In the genomic region with DNA sequence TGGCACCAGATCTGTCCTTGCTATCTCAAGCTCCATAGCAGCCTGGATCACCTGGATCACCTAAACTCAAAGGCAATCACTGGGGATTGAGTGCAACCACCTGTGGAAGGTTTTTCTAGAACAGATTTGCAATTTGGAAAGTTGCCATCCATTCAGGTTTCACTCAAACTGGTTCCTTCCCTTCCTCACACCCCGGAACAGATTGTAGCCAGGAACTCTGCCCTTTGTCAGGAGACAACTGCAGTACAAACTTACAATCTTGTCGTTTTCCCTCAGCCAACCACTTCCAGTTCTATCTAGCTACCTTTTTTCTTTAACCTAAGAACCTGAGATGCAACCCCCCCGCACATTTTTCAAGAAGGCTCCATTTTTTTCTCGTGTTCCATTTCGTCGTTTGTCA, we compare ENCODE assay signal across 9 mouse cellular contexts. TPM values are rescaled to one million over a fixed set of nuclear protein-coding genes. Genes with fewer than 3 reads are reported as not detected.
A peak's percentile ranks its signal among the peaks of the same experiment; 100 is the strongest.
DNase-seq lines count a peak whose midpoint lies in the region; ATAC-seq and TF ChIP-seq lines count a peak whose summit lies in the region.
"Had no signal": no experiment of that assay in that cellular context is flagged by ENCODE, and none has a peak within 500 bp of the region (broad histone marks: within the 10 kb centered on the region; RNA-seq: fewer than 3 reads in every experiment).

No protein-coding gene starts in this region.

- H3K4me3 ChIP-seq in E14TG2a.4 (replicated peaks; ENCODE audit: low read length): peak overlapping the region; percentile 95
- H3K4me3 ChIP-seq in forebrain, embryonic 16.5 days (replicated peaks; ENCODE audit: low read length): peak overlapping the region; percentile 81
- H3K4me3 ChIP-seq in liver, embryonic 14.5 days (ENCODE audit: insufficient read depth in 1 of 2, low read depth in 2 of 2, low read length in 2 of 2): no peak overlapping the region

- no peak overlapping the region for H3K27ac ChIP-seq in forebrain, embryonic 16.5 days (ENCODE audit: low read length)
- no peak overlapping the region for H3K27ac ChIP-seq in liver, embryonic 14.5 days

- peak overlapping the region; percentile 73 for H3K4me2 ChIP-seq in forebrain, embryonic 16.5 days (ENCODE audit: low read length)
- H3K4me2 ChIP-seq in liver, embryonic 14.5 days (ENCODE audit: low read depth): peak overlapping the region; percentile 94

- intact Hi-C loops in heart, postnatal 14 days (cut with DNase I): loop anchor here (2.0 kb wide), 1 partner anchor 43 kb away; no protein-coding TSS in a partner anchor

- no peaks in the 10 kb centered on the region for H3K9me3 ChIP-seq in E14TG2a.4 (ENCODE audit: low read length)
- H3K9me3 ChIP-seq in forebrain, embryonic 16.5 days (ENCODE audit: control insufficient read depth, low read length): no peaks in the 10 kb centered on the region
- H3K9me3 ChIP-seq in liver, embryonic 14.5 days (ENCODE audit: control insufficient read depth, low read length): no peaks in the 10 kb centered on the region

- no peak for ATAC-seq in forebrain, embryonic 16.5 days
- ATAC-seq in liver, embryonic 14.5 days (ENCODE audit: insufficient read depth): no peak

- H3K9ac ChIP-seq in forebrain, embryonic 16.5 days (replicated peaks; ENCODE audit: low read depth, low read length): no peak overlapping the region
- H3K9ac ChIP-seq in liver, embryonic 14.5 days (replicated peaks): no peak overlapping the region

- H3K4me1 ChIP-seq in E14TG2a.4 (replicated peaks; ENCODE audit: low read depth, low read length): peaks cover 68% of the 10 kb centered on the region
- peaks cover 26% of the 10 kb centered on the region for H3K4me1 ChIP-seq in forebrain, embryonic 16.5 days (replicated peaks; ENCODE audit: control insufficient read depth, insufficient read depth, low read length)
- peaks cover 21% of the 10 kb centered on the region in 2 experiments for H3K4me1 ChIP-seq in liver, embryonic 14.5 days (replicated peaks; ENCODE audit: control insufficient read depth in 2 of 2, insufficient read depth in 2 of 2, low read length in 1 of 2)

- TF ChIP-seq CTCF in E14TG2a.4 (conservative IDR thresholded peaks at IDR 0.05; ENCODE audit: low read length): no peak
- no peak for TF ChIP-seq CTCF in liver, embryonic 14.5 days (IDR thresholded peaks at IDR 0.05; ENCODE audit: low read depth)

- no peaks in the 10 kb centered on the region for H3K27me3 ChIP-seq in E14TG2a.4 (ENCODE audit: insufficient read depth, low read length)
- no peaks in the 10 kb centered on the region for H3K27me3 ChIP-seq in forebrain, embryonic 16.5 days (replicated peaks; ENCODE audit: control insufficient read depth, insufficient read depth, low read length)
- H3K27me3 ChIP-seq in liver, embryonic 14.5 days (ENCODE audit: control insufficient read depth, insufficient read depth, low read length): no peaks in the 10 kb centered on the region

- DNase-seq in heart, adult 11 months: peak; percentile 90
- no peak for DNase-seq in heart, postnatal 14 days
- no peak for DNase-seq in liver, embryonic 14.5 days (ENCODE audit: low read depth in 3 of 3, low spot score in 3 of 3)
- no peak for DNase-seq in adrenal gland, adult 8-10 months
- DNase-seq in thymus, postnatal 10 days (ENCODE audit: low spot score in 2 of 2): no peak
- DNase-seq in thymus, adult 18-20 months: no peak

- TF ChIP-seq EP300 in liver, embryonic 14.5 days (IDR thresholded peaks at IDR 0.05; ENCODE audit: low read depth): no peak

- 28% methylated on average over 6 of the region's 6 CpGs for WGBS in forebrain, embryonic 16.5 days
- 46% methylated on average over 6 of the region's 6 CpGs for WGBS in liver, embryonic 14.5 days (ENCODE audit: insufficient replicate concordance)

- peaks cover 23% of the 10 kb centered on the region for H3K36me3 ChIP-seq in E14TG2a.4 (ENCODE audit: insufficient read depth, low read length)
- H3K36me3 ChIP-seq in forebrain, embryonic 16.5 days (ENCODE audit: control insufficient read depth, insufficient read depth): no peaks in the 10 kb centered on the region
- H3K36me3 ChIP-seq in liver, embryonic 14.5 days (replicated peaks; ENCODE audit: control insufficient read depth, insufficient read depth, low read depth): peaks cover 4% of the 10 kb centered on the region

RNA-seq across cellular contexts. Expression of a gene that starts 0.8 kb away (rescaled TPM):
- 10 to 100 TPM; 54.4 to 63.1 TPM for total RNA-seq in heart, postnatal 14 days (2021)
- polyA plus RNA-seq in forebrain, embryonic 16.5 days (2015; fragmentation: Nextera tagmentation; extraction: Ambion mirVana): 37.3 and 41.6 TPM in 2 replicates
- polyA plus RNA-seq in liver, embryonic 14.5 days (2012; rRNA removed): 19.9 and 24.5 TPM in 2 replicates
- polyA plus RNA-seq in liver, embryonic 14.5 days (2014; fragmentation: Nextera tagmentation; extraction: Ambion mirVana): 6.5 and 8.1 TPM in 2 replicates
- 100 to 1,000 TPM in 2 of 4 experiments, 10 to 100 TPM in 2; 64.6 to 102 (median 99.7) TPM for total RNA-seq in adrenal gland, adult 8-10 months (2022)

RNA-seq across cellular contexts. Expression of a gene that starts 12.0 kb away (rescaled TPM):
- total RNA-seq in heart, postnatal 14 days (2021): 1 to 10 TPM; 1.3 to 1.7 TPM
- polyA plus RNA-seq in forebrain, embryonic 16.5 days (2015; fragmentation: Nextera tagmentation; extraction: Ambion mirVana): 2.2 and 3.0 TPM in 2 replicates
- 13.0 and 15.5 TPM in 2 replicates for polyA plus RNA-seq in liver, embryonic 14.5 days (2012; rRNA removed)
- 11.6 and 13.4 TPM in 2 replicates for polyA plus RNA-seq in liver, embryonic 14.5 days (2014; fragmentation: Nextera tagmentation; extraction: Ambion mirVana)
- total RNA-seq in adrenal gland, adult 8-10 months (2022): 1 to 10 TPM; 1.9 to 5.4 (median 3.0) TPM

RNA-seq across cellular contexts. Expression of a gene that starts 29.6 kb away (rescaled TPM):
- total RNA-seq in heart, postnatal 14 days (2021): 10 to 100 TPM; 11.8 to 15.2 TPM
- polyA plus RNA-seq in forebrain, embryonic 16.5 days (2015; fragmentation: Nextera tagmentation; extraction: Ambion mirVana): 14.0 and 14.7 TPM in 2 replicates
- polyA plus RNA-seq in liver, embryonic 14.5 days (2012; rRNA removed): 7.2 and 10.0 TPM in 2 replicates
- polyA plus RNA-seq in liver, embryonic 14.5 days (2014; fragmentation: Nextera tagmentation; extraction: Ambion mirVana): 5.4 and 5.9 TPM in 2 replicates
- 100 to 1,000 TPM in 3 of 4 experiments, 10 to 100 TPM in 1; 95.9 to 143 (median 121) TPM for total RNA-seq in adrenal gland, adult 8-10 months (2022)

RNA-seq across cellular contexts. Expression of a gene that starts 33.0 kb away (rescaled TPM):
- 100 to 1,000 TPM; 122 to 142 TPM for total RNA-seq in heart, postnatal 14 days (2021)
- polyA plus RNA-seq in forebrain, embryonic 16.5 days (2015; fragmentation: Nextera tagmentation; extraction: Ambion mirVana): 56.6 and 58.7 TPM in 2 replicates
- 14.3 and 14.9 TPM in 2 replicates for polyA plus RNA-seq in liver, embryonic 14.5 days (2012; rRNA removed)
- 18.7 and 19.7 TPM in 2 replicates for polyA plus RNA-seq in liver, embryonic 14.5 days (2014; fragmentation: Nextera tagmentation; extraction: Ambion mirVana)
- 100 to 1,000 TPM in 3 of 4 experiments, 10 to 100 TPM in 1; 92.9 to 136 (median 118) TPM for total RNA-seq in adrenal gland, adult 8-10 months (2022)

RNA-seq across cellular contexts. Expression of a gene that starts 52.5 kb away (rescaled TPM):
- total RNA-seq in heart, postnatal 14 days (2021): under 1 TPM; 0.55 to 0.88 TPM
- polyA plus RNA-seq in forebrain, embryonic 16.5 days (2015; fragmentation: Nextera tagmentation; extraction: Ambion mirVana): not detected in 2 replicates
- 0.29 and 0.45 TPM in 2 replicates for polyA plus RNA-seq in liver, embryonic 14.5 days (2012; rRNA removed)
- polyA plus RNA-seq in liver, embryonic 14.5 days (2014; fragmentation: Nextera tagmentation; extraction: Ambion mirVana): 0.06 and 0.08 TPM in 2 replicates
- 1 to 10 TPM in 3 of 4 experiments, under 1 TPM in 1; 0.98 to 2.7 (median 1.5) TPM for total RNA-seq in adrenal gland, adult 8-10 months (2022)
- polyA plus RNA-seq: C2C12 had no signal

Comparison
In these comparisons a context has a peak if more than half of its experiments do, and no peak if none do; other contexts are left out.
1. H3K4me3 ChIP-seq: peak in E14TG2a.4 (single experiment) and forebrain, embryonic 16.5 days (single experiment); none in liver, embryonic 14.5 days (0 of 2).
2. RNA of a gene that starts 29.6 kb away (total RNA-seq): 95.9 to 143 TPM in adrenal gland, adult 8-10 months; 11.8 to 15.2 TPM in heart, postnatal 14 days; every median in the first group is over 4 times any median in the second.